Comparison of ENCODE assay signal across 24 mouse cellular contexts in the genomic region with DNA sequence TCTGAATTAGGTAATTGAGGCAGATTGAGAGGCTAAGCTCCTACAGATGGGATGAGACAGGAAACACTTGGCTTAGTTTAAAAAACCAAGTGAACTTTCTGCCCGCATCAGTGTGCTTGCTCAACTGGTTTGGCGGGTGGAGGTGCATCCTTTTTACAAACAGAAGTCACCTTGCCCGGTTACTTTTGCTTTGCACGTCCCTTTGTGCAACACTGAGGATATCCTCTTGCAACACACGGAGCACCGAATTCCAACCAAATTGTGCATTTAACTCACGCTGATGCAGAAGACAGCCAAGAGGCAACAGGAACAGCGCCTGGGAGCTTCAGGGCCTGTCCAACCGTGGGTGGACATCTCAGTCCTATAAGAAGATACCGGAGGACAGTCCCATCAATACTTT.
"Had no signal": no experiment of that assay in that cellular context is flagged by ENCODE, and none has a peak within 500 bp of the region (broad histone marks: within the 10 kb centered on the region; RNA-seq: fewer than 3 reads in every experiment).

No protein-coding gene starts in this region.

- H3K9me3 ChIP-seq: heart, embryonic 13.5 days; heart, embryonic 15.5 days; hindbrain, embryonic 15.5 days; intestine, embryonic 15.5 days; limb, embryonic 13.5 days; limb, embryonic 15.5 days had no signal

- H3K4me3 ChIP-seq: heart, adult 2 months; heart, embryonic 13.5 days; heart, embryonic 15.5 days; hindbrain, embryonic 13.5 days; hindbrain, embryonic 15.5 days; intestine, embryonic 15.5 days; layer of hippocampus, adult 2 months; left cerebral cortex, adult 2 months; limb, embryonic 13.5 days; limb, embryonic 15.5 days had no signal

- H3K4me2 ChIP-seq: heart, embryonic 11.5 days; heart, embryonic 13.5 days; heart, embryonic 15.5 days; hindbrain, embryonic 13.5 days; hindbrain, embryonic 15.5 days; intestine, embryonic 15.5 days; limb, embryonic 13.5 days; limb, embryonic 15.5 days had no signal

- H3K36me3 ChIP-seq: heart, embryonic 13.5 days; heart, embryonic 15.5 days; hindbrain, embryonic 13.5 days; hindbrain, embryonic 15.5 days; intestine, embryonic 15.5 days; limb, embryonic 13.5 days; limb, embryonic 15.5 days had no signal

- H3K4me1 ChIP-seq: heart, embryonic 13.5 days; heart, embryonic 15.5 days; hindbrain, embryonic 13.5 days; hindbrain, embryonic 15.5 days; intestine, embryonic 15.5 days; limb, embryonic 13.5 days; limb, embryonic 15.5 days had no signal

- H3K27me3 ChIP-seq: heart, embryonic 13.5 days; heart, embryonic 15.5 days; hindbrain, embryonic 13.5 days; hindbrain, embryonic 15.5 days; intestine, embryonic 15.5 days; limb, embryonic 13.5 days; limb, embryonic 15.5 days had no signal

- DNase-seq: gastrocnemius, postnatal 14 days; gastrocnemius, postnatal 36 days; heart, adult 11 months; heart, adult 2 months; heart, postnatal 14 days; heart, postnatal 36 days; kidney, adult 18-20 months; kidney, adult 8-10 months; kidney, postnatal 10 days; kidney, postnatal 25 days; kidney, postnatal 4 days; left cerebral cortex, postnatal 4 days had no signal

- H3K9ac ChIP-seq: heart, embryonic 13.5 days; heart, embryonic 15.5 days; hindbrain, embryonic 13.5 days; hindbrain, embryonic 15.5 days; intestine, embryonic 15.5 days; limb, embryonic 13.5 days; limb, embryonic 15.5 days had no signal

- ATAC-seq: hindbrain, postnatal 0 days; intestine, embryonic 15.5 days; intestine, postnatal 0 days had no signal

- H3K27ac ChIP-seq: heart, adult 2 months; heart, embryonic 13.5 days; heart, embryonic 15.5 days; hindbrain, embryonic 13.5 days; hindbrain, embryonic 15.5 days; hindbrain, postnatal 0 days; intestine, embryonic 15.5 days; layer of hippocampus, adult 2 months; left cerebral cortex, adult 2 months; limb, embryonic 13.5 days; limb, embryonic 15.5 days had no signal
